Mouse (Mus musculus): ENCODE data around the gene Slc37a3.

Slc37a3 gene

DNA sequence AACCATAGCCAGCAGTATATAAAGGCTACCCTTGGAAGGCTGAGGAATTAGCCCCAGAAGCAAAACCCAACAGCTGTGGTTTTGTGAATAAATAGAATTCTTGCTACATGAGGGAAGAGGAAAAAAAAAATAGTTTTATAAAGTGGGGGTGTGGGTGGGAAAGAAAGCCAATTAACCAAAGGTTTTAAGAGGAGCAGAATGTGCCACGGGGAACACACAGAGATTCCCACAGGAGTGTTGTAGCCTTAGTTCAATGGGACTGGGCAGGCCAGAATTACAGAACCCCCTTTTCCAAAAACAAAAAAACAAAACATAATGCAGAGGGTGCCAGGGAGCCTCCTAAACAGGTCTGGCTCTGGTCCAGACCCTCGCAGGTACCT is 58.9 kb downstream of the Slc37a3 start:
- no peak for DNase-seq (ENCODE audit: low read depth)

DNA sequence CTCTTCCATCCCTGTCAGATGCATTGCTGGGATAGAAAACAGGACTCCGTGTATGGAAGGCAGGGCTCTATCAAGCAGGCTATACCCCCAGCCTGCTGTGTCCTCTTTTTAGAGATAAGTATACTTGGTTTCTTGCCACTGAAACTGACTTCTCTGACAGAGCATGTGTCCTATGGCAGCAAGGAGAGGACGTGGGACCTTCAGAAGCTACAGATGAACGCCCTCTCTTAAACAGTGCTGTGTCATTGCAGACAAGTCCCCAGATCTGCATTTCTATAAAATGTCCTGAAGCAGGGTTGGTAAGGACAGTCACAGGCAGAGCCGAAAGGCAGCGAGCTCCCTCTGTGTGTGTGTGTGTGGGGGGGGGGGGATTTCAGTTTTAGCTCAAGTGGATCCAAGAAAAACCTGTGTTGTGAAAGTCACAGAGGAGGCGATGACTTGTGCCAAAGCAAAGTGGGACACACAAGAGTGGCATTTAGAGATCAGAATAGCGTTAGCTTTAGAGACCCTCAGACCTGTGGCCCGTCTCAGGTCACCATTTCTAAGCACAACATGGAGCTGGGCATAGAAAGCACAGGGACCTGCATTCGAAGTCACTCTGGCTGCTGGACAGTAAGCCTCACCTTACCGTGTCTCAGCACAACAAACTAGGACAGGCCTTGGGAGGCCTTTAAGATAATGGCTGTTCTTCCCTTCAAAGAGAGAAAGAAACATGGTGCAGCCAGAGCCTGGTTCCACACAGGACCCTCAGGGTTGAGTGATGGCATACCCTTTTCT is 59.4 kb downstream of the Slc37a3 start:
- no peak for DNase-seq (ENCODE audit: low read depth)

DNA sequence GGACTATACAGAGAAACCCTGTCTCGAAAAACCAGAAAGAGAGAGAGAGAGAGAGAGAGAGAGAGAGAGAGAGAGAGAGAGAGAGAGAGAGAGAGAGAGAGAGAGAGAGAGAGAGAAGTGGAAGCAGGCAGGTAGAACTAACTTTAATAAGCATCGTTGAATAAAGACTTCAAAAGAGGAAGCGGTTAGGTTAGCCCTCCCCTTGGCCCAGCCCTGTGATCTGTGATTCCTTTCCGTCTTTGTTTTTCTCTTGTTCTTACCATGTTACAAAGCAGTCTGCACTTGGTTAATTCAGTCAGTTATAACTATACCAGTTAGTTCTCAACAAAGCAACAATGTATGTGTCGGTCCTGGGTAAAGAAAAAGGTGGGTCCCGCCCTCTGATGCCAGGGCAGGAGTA is 61.4 kb downstream of the Slc37a3 start:
- peak; percentile 76 for DNase-seq (ENCODE audit: low read depth)

DNA sequence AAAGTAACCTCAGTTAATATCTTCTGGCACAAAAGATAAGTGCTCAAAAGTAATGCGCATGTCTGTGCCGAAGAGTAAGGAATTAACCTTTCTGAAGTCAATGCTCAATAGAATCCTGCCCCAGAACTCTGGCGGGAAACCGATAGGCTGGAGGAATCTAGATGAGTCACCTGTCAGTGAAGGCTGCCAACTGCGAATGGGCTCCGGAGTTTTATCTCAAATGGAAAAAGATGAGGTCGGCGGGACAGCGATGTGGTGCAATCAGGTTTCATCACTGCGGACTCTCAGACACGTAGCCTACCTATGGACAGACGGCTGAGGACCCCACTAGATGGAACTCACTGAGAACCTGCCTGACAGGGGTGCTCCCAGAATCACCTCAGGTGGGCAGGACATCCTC is 63.0 kb downstream of the Slc37a3 start:
- no peak for DNase-seq (ENCODE audit: low read depth)

DNA sequence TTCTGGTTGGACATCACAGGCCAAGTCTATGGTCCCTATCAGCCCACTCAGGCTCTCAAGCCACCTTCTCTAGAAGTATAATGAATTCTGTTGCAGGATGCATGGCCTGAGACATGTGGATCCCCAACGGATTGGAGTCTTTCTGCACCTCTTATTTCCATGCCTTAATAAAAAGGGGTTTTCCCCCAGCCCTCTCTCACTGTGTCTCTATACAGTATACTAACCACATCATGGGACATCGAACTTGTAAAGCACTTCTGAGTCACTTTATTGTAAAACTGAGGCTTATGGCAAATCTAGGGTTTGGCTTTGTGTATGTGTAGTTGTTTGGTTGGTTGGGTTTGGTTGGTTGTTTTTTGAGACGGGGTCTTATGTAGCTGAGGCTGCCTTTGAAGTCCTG is 65.7 kb downstream of the Slc37a3 start:
- DNase-seq (ENCODE audit: low read depth), result peak; percentile 58

DNA sequence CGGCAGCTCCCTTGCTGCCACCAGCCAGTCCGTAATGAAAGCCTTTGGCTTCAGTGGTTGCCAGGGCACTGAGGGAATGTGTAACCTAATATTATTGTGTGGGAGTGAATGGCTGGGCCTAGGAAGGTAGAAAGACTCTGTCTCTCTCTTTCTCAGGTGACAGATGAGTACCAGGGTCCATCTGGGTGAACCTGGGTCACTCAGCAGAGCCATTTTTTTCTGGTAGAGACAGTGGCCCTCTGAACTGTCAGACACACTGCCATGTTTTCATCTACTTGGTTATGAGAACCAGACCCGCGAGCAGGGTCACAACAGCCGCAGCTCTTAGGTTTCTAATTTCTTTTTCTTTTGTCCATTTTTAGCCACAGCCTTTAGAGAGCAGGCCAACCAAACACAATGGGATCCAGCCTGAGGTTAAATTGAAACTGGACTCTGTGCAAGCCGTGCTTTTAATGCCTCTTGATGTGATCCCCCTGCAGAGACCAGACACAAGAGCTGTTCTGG is 73.1 kb downstream of the Slc37a3 start:
- DNase-seq (ENCODE audit: low read depth), result no peak

DNA sequence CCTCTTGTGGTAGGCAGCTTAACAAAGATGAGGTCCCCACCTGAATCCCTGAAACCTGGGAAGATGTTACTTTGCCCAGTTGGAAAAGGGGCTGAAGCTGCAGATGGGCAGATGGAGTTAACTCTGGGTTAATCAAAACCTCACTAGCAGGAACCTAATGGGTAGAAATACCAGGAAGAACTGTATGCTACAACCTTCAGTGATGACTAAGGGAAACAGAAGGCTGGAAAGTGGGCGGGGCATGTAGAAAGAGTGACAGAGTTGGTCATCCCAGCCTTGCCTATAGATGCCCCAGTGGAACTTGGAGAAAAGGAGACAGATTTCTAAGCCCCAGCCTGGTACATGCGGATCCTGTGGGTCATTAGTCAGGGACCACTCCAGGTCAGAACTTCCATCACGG is 76.0 kb downstream of the Slc37a3 start:
- DNase-seq (ENCODE audit: low read depth), result peak; percentile 39

DNA sequence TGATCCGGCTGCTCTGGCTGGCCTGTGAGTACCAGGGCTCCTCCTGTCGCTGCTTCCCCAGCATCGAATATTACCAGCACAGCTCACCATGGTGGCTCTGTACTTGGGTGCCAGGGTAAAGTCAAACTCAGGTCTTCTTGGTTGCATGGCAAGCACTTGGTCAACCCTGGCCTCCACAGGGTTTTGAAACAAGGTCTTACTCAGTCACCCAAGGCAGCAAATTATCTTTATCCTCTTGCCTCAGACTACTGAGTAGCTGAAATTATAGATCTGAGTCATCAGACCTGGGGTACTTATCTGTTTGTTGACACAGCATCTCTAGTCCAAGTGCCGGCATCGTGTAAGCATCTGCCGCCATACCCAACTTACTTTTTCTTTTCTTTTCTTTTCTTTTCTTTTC is 80.4 kb downstream of the Slc37a3 start:
- DNase-seq (ENCODE audit: low read depth), result no peak

DNA sequence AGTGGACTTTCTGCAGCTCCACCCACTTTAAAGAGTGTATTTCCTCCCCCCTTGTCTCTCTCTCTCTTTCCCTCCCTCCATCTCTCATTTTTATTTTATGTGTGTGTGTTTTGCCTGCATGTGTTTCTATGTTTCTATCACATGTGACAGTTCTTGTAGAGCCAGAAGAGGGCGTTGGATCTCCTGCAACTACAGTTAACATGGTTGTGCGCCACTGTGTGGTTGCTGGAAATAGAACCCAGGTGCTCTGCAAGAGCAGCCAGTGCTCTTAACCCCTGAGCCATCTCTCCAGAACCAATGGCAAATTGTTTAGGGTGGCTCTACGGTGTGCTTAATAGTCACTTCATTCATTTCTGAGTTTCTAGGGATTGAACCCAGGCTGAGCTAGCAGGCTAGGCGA is 81.0 kb downstream of the Slc37a3 start:
- no peak for DNase-seq (ENCODE audit: low read depth)

DNA sequence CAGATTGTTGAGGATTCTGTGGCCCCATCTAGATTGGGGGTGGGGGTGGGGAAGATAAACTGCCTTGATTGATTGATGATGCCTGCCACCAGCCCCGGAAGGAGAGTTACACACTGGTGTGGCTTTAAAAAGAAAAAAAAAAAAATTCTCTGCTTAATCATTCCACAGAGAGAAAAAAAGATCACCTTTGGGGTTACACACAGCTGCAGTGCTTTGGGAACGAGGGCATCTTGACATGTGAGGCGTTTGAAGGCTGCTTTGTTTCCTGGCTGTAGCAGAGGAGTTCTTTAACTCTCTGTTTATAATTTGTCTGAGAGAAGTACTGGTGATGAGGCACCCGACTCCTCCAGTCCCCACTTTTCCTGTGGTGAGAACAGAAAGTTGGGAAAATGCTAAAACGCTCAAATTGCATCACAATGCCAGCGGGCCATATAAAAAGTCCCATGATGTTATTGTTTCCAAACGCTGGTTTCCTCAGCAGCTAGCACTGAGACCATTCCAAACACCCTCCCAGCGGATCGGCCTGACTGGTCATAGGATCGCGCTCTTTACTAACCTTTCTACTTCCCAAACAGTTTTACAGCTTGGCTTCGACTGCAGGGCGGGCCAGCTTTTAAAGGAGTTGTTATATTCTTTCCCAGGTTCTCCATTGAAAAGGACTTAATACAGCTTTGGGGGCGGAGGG is 81.6 kb downstream of the Slc37a3 start:
- DNase-seq (ENCODE audit: low read depth), result no peak

DNA sequence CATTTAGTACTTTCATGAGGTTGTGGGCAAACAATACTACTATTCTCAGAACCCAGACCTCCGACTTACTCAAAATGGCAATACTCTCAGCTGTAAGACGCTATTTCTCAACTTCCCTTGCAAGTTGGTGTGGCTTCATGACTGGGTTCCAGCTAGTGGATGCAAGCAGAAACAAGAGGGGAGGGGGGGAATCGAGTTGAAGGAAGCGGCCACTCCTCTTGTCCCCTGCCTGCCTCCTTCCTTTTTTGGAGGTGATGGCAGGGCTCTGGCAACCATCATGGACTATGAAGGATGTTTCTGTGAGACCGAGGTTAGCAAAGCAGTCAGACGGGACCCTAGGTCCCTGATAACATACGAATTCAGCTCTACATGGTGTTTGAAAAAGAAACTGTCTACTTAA is 87.8 kb downstream of the Slc37a3 start:
- DNase-seq (ENCODE audit: low read depth), result peak; percentile 31

DNA sequence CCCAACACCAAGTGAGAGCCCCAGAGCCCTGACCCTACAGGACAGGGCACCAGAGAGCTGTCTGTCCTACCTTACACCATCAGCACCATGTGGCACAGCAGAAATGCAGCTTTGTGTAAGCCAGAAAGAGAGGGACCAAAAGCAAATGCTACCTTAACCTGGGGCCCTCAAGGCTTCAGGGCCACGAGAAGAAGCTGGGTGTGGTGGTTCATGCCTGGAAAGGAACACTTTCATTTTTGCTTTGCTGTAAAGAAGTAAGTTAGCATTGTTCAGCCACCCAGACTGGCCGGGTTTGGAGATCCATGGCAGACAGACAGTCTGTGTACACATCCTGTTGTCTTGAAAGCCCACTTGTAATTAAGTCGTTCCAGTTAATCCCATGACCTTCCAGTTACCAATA is 89.7 kb downstream of the Slc37a3 start:
- DNase-seq (ENCODE audit: low read depth), result peak; percentile 63

DNA sequence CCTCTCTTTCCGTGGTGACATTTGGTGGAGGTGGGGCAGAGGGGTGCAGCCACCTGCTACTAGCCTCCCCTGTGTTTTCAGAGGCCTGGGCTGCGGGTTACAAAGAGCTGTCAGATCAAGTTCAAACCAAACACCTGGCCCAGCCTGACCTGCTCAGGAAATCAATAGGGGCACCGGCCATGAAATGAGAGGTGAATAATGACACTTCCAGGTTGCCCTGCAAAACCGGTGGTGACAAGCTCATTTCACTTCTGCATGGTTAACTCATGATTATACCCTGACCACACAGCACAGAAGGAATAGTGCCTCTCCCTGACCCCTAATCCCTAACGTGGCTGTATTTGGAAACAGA is 90.8 kb downstream of the Slc37a3 start:
- DNase-seq (ENCODE audit: low read depth), result peak; percentile 43

DNA sequence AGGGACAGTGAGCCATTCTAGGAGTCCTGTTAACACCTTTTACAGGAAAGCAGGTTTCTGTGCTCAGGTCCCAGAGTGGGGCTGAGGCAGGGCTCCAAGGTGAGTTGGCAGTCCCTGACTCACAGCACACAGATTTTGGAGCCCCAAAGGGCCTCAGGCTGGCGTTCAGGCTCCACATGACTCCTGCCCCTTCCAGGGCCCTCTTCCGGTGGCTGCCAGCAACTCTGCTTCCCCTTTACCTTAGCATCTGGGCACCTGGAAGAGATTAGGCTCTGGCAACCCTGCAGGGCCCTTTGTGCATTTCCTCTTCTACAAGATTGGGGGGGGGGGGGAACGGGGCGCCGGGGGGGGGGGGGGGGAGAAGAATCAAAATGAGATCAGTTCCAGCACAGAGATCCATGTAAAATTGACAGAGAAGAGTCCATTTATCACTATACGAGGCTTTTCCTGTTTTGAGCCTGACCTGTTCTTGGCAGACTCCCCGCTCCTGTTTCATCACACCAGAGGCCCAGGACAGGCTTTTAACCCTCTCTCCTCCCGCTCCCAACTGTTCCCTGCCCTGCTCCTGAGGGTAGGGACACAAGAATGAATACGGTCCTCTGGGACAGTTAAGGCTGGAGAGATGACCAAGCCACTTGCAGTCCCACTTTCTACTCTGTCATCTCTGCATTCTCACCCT is 91.3 kb downstream of the Slc37a3 start:
- peak; percentile 52 for DNase-seq (ENCODE audit: low read depth)

DNA sequence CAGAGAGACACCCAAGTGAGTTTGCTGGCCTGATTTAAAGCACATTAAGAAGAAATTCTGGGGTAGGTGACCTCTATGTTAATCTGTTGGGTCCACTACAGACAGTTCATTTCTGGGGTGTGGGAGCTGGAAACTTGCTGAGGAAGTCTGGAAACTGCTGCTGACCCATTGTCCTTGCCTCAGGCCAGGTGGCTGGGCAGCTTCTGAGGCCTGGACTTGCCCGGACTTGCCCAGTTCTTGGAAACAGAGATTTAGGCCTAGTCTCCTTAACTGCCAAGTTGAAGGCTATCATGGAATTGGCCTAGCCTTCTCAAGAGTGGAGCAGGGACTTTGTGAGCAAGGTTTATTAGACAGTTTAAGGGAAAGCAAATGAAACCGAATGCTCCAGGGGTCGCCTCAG is 92.6 kb downstream of the Slc37a3 start:
- no peak for DNase-seq (ENCODE audit: low read depth)

Measured in induced T-regulatory cell, adult 2 months (primary cell).